Mouse (Mus musculus) CH12.LX (cell line): ENCODE measurements at regions not wholly inside any gene's neighbourhood (a gene's known extent, or its start where the extent isn't known, plus 50 kb on each side); places are given as distances from the start of the nearest gene placed in this dataset.

Source experiments
- DNase-seq: peaks from one replicate; pipeline ENCODE4 v3.0.0-alpha.2; 2013; ENCODE audit errors: extremely low read depth
- H3K27ac ChIP-seq: 2 replicates; pipeline ENCODE4 v1.5.1; 2012; ENCODE audit warnings: low read depth, mild to moderate bottlenecking, control low read depth, moderate library complexity; ENCODE audit not compliant: insufficient read depth
- H3K27me3 ChIP-seq: replicated peaks from 2 replicates; pipeline ENCODE3; 2012; ENCODE audit warnings: inconsistent platforms
- H3K36me3 ChIP-seq, 2 experiments: replicated peaks in 1 of 2; 2 replicates each; pipeline versions ENCODE3 to v1.6.1; 2012; ENCODE audit warnings: inconsistent platforms in 1 of 2, low read length in 1 of 2, mild to moderate bottlenecking in 1 of 2, mixed read lengths in 1 of 2, moderate library complexity in 1 of 2; ENCODE audit not compliant: control insufficient read depth in 1 of 2, insufficient read depth in 1 of 2
- H3K4me1 ChIP-seq, 2 experiments: 2 replicates each; pipeline ENCODE4 v1.6.1; 2012; ENCODE audit warnings: inconsistent platforms in 1 of 2, moderate library complexity in 1 of 2; ENCODE audit not compliant: insufficient read depth in 2 of 2, control insufficient read depth in 1 of 2
- H3K4me2 ChIP-seq: 2 replicates; pipeline ENCODE4 v1.6.1; 2012; ENCODE audit warnings: low read depth, mild to moderate bottlenecking, control low read depth; ENCODE audit not compliant: poor library complexity, insufficient read depth, severe bottlenecking
- H3K4me3 ChIP-seq, 3 experiments: fragments of 150-350 bp in 1 of 3; sonication (generic) in 1 of 3; replicated peaks in 1 of 3; 2 replicates each; pipeline versions ENCODE3 to v1.5.1; 2011 to 2012; ENCODE audit warnings: low read depth in 2 of 3, low read length in 2 of 3, mild to moderate bottlenecking in 2 of 3, moderate library complexity in 2 of 3, control low read depth in 1 of 3, improper control_type of control experiment in 1 of 3, inconsistent platforms in 1 of 3, mixed read lengths in 1 of 3; ENCODE audit not compliant: poor library complexity in 1 of 3
- H3K79me2 ChIP-seq: replicated peaks from 2 replicates; pipeline ENCODE4 v1.6.1; 2012; ENCODE audit warnings: mild to moderate bottlenecking, moderate library complexity; ENCODE audit not compliant: control insufficient read depth, poor library complexity, insufficient read depth, severe bottlenecking; ENCODE audit errors: extremely low read depth
- H3K9ac ChIP-seq: 2 replicates; pipeline ENCODE4 v1.6.1; 2012; ENCODE audit warnings: low read depth, mild to moderate bottlenecking, control low read depth, moderate library complexity; ENCODE audit not compliant: insufficient read depth
- H3K9me3 ChIP-seq: replicated peaks from 2 replicates; pipeline ENCODE3; 2012; ENCODE audit warnings: low read length, inconsistent platforms, mixed read lengths
- BHLHE40 ChIP-seq: IDR thresholded peaks from 2 replicates; pipeline ENCODE4 v1.6.1; 2011; ENCODE audit warnings: mild to moderate bottlenecking, low read depth, low read length, improper control_type of control experiment
- CHD2 ChIP-seq: IDR thresholded peaks from 2 replicates; pipeline ENCODE4 v1.6.1; 2011; ENCODE audit warnings: low read length, improper control_type of control experiment
- CTCF ChIP-seq, 2 experiments: IDR thresholded peaks in 1 of 2; conservative IDR thresholded peaks in 1 of 2; 2 replicates each; pipeline ENCODE4 v1.5.1; 2011 to 2012; ENCODE audit warnings: low read depth in 2 of 2, low read length in 2 of 2, improper control_type of control experiment in 1 of 2, inconsistent platforms in 1 of 2, mild to moderate bottlenecking in 1 of 2, moderate library complexity in 1 of 2
- E2F4 ChIP-seq: IDR thresholded peaks from 2 replicates; pipeline ENCODE4 v1.6.1; 2011; ENCODE audit warnings: low read depth, low read length, improper control_type of control experiment; ENCODE audit not compliant: insufficient replicate concordance
- EP300 ChIP-seq: IDR thresholded peaks from 2 replicates; pipeline ENCODE4 v1.6.1; 2011; ENCODE audit warnings: low read length, improper control_type of control experiment
- ETS1 ChIP-seq: conservative IDR thresholded peaks from 2 replicates; pipeline ENCODE4 v1.6.1; 2012; ENCODE audit warnings: low read depth, mild to moderate bottlenecking, inconsistent platforms, low read length, improper control_type of control experiment, moderate library complexity
- GABPA ChIP-seq: IDR thresholded peaks from 2 replicates; pipeline ENCODE4 v1.6.1; 2012; ENCODE audit warnings: low read depth, low read length, improper control_type of control experiment, inconsistent platforms; ENCODE audit not compliant: insufficient replicate concordance
- HCFC1 ChIP-seq: IDR thresholded peaks from 2 replicates; pipeline ENCODE4 v1.6.1; 2012; ENCODE audit warnings: low read depth, mild to moderate bottlenecking, inconsistent platforms, low read length, improper control_type of control experiment
- IRF4 ChIP-seq: IDR thresholded peaks from 2 replicates; pipeline ENCODE4 v1.6.1; 2014; ENCODE audit warnings: low read depth, mild to moderate bottlenecking, inconsistent platforms, low read length, improper control_type of control experiment
- JUN ChIP-seq: IDR thresholded peaks from 2 replicates; pipeline ENCODE4 v1.6.1; 2011; ENCODE audit warnings: low read depth, mild to moderate bottlenecking, low read length, improper control_type of control experiment, moderate library complexity; ENCODE audit not compliant: insufficient read depth
- JUND ChIP-seq: conservative IDR thresholded peaks from 2 replicates; pipeline ENCODE4 v1.6.1; 2011; ENCODE audit warnings: low read depth, low read length, improper control_type of control experiment
- KAT2A ChIP-seq: IDR thresholded peaks from 2 replicates; pipeline ENCODE4 v1.6.1; 2012; ENCODE audit warnings: low read length, improper control_type of control experiment, inconsistent platforms; ENCODE audit not compliant: insufficient replicate concordance
- MAFK ChIP-seq: IDR thresholded peaks from 2 replicates; pipeline ENCODE4 v1.6.1; 2011; ENCODE audit warnings: low read length, improper control_type of control experiment; ENCODE audit not compliant: insufficient replicate concordance
- MEF2A ChIP-seq: IDR thresholded peaks from 2 replicates; pipeline ENCODE4 v1.6.1; 2014; ENCODE audit warnings: low read depth, mild to moderate bottlenecking, inconsistent platforms, low read length, improper control_type of control experiment, borderline replicate concordance
- MYC ChIP-seq: IDR thresholded peaks from 2 replicates; pipeline ENCODE4 v1.6.1; 2011; ENCODE audit warnings: low read depth, mild to moderate bottlenecking, improper control_type of control experiment, low read length
- NELFE ChIP-seq: IDR thresholded peaks from 2 replicates; pipeline ENCODE4 v1.6.1; 2011; ENCODE audit warnings: low read depth, low read length, improper control_type of control experiment
- NRF1 ChIP-seq: IDR thresholded peaks from 2 replicates; pipeline ENCODE4 v1.6.1; 2014; ENCODE audit warnings: low read depth, mild to moderate bottlenecking, inconsistent platforms, low read length, improper control_type of control experiment, moderate library complexity
- PAX5 ChIP-seq: IDR thresholded peaks from 2 replicates; pipeline ENCODE4 v1.6.1; 2012; ENCODE audit warnings: low read length, inconsistent platforms, mixed read lengths
- POLR2A ChIP-seq: IDR thresholded peaks from 2 replicates; pipeline ENCODE4 v1.6.1; 2011; ENCODE audit warnings: low read depth, mild to moderate bottlenecking, improper control_type of control experiment, low read length
- SIN3A ChIP-seq: IDR thresholded peaks from 2 replicates; pipeline ENCODE4 v1.6.1; 2012; ENCODE audit warnings: low read length, improper control_type of control experiment, inconsistent platforms
- TCF12 ChIP-seq: IDR thresholded peaks from 2 replicates; pipeline ENCODE4 v1.6.1; 2014; ENCODE audit warnings: low read depth, mild to moderate bottlenecking, inconsistent platforms, low read length, improper control_type of control experiment
- UBTF ChIP-seq: IDR thresholded peaks from 2 replicates; pipeline ENCODE4 v1.6.1; 2012; ENCODE audit warnings: low read depth, mild to moderate bottlenecking, inconsistent platforms, low read length, improper control_type of control experiment, moderate library complexity
- ZKSCAN1 ChIP-seq: IDR thresholded peaks from 2 replicates; pipeline ENCODE4 v1.6.1; 2012; ENCODE audit warnings: low read depth, inconsistent platforms, low read length, improper control_type of control experiment, borderline replicate concordance
- ZNF384 ChIP-seq: IDR thresholded peaks from 2 replicates; pipeline ENCODE4 v1.6.1; 2012; ENCODE audit warnings: low read depth, low read length, improper control_type of control experiment, inconsistent platforms
- dilution Hi-C: fragments of 300-500 bp; cut with MboI; formaldehyde crosslinking; loops from 2 replicates; pipeline ENCODE4 v1.14.3; 2020; ENCODE audit warnings: low sequenced_read_pairs; ENCODE audit not compliant: extremely low pct_unique_long_range_greater_than_20kb, extremely low pct_ligation_motif_present
- in situ Hi-C: fragments of 300-500 bp; cut with MboI; formaldehyde crosslinking; loops from 3 replicates; pipeline ENCODE4 v1.14.3; 2019; ENCODE audit warnings: low sequenced_read_pairs, low pct_ligation_motif_present, low pct_unique_long_range_greater_than_20kb, mixed read lengths

GRCm38 (mm10) chr5:35204049-35204448 lies 74.1 kb upstream of the Adra2c start:
- DNase-seq, result no peak
- no peaks in the 10 kb centered on the region for H3K79me2 ChIP-seq
- no peak overlapping the region for H3K27ac ChIP-seq
- H3K4me2 ChIP-seq, result no peak overlapping the region
- no peak for TF ChIP-seq NRF1
- TF ChIP-seq MAFK, result no peak
- TF ChIP-seq HCFC1, result no peak
- no peak for TF ChIP-seq POLR2A
- TF ChIP-seq ETS1, result no peak
- TF ChIP-seq EP300, result no peak
- TF ChIP-seq JUND, result no peak
- TF ChIP-seq UBTF, result no peak
- H3K9me3 ChIP-seq, result no peaks in the 10 kb centered on the region
- in situ Hi-C loops (no loop called here), dilution Hi-C loops (no loop called here)
- no peaks in the 10 kb centered on the region; a peak in 1 of 4 replicates for H3K4me1 ChIP-seq
- H3K27me3 ChIP-seq, result peaks cover 79% of the 10 kb centered on the region
- H3K9ac ChIP-seq, result no peak overlapping the region
- H3K4me3 ChIP-seq, result no peak overlapping the region
- no peaks in the 10 kb centered on the region for H3K36me3 ChIP-seq

GRCm38 (mm10) chr5:35198468-35198867 lies 79.7 kb upstream of the Adra2c start:
- dilution Hi-C loops, result no loop called here
- Histone ChIP-seq H3K4me2 (no peak overlapping the region), H3K4me1 (no peaks in the 10 kb centered on the region), H3K4me3 (no peak overlapping the region), H3K36me3 (no peaks in the 10 kb centered on the region), H3K9ac (no peak overlapping the region), H3K9me3 (no peaks in the 10 kb centered on the region), H3K79me2 (no peaks in the 10 kb centered on the region), H3K27ac (no peak overlapping the region), H3K27me3 (peaks cover 82% of the 10 kb centered on the region)
- DNase-seq, result no peak
- TF ChIP-seq BHLHE40 (no peak), PAX5 (no peak), GABPA (no peak), ZNF384 (no peak), ZKSCAN1 (no peak), CTCF (conservative IDR thresholded peaks at IDR 0.05 in 1 of 2, IDR thresholded peaks at IDR 0.05 in 1 of 2; ENCODE audit: low read depth in 2 of 2, low read length in 2 of 2) (no peak), POLR2A (no peak), TCF12 (no peak), KAT2A (no peak), MYC (no peak), HCFC1 (no peak), MEF2A (no peak), CHD2 (no peak), E2F4 (no peak), EP300 (no peak), IRF4 (no peak), SIN3A (no peak), NELFE (no peak), JUN (no peak), JUND (no peak)
- in situ Hi-C loops, result no loop called here
